Mouse (Mus musculus): Measurements from ENCODE around the gene Specc1.

DNA sequence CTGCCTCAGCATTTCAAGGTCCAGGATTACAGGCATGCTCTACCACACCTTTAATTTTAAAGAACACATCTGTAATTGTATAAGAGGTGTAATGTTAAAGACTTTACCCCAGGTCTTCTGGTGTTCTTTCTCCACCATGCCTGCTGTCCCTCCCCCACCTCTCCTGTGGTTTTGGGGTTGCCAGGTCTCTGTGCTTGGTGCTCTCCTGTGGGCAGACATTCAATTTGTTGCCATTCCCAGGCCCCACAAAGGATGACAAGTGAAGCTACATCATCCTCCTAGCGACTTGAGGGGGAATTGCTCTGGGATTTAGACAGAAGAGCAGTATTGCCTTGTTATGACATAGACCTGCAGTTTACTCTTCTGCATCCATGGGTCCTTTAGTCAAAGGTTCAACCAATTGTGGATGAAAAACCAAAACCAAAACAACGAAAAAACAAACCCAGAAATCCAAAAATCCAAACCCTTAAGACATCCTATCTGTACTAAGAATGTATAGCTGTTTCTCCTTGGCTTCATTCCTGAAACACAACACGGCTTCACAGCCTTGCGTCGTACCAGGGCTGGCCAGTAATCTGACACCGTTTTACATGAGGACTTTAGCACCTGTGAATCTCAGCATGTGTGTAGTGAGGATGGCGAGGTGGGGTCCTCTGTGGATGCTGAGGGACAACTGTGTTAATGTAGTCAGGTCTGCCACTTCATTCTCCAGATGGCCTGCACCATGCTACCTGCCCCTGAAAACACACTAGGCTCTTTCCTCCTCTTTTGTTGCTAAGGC is 15.1 kb downstream of the Specc1 start:
- TF ChIP-seq CTCF (IDR thresholded peaks at IDR 0.05; ENCODE audit: borderline replicate concordance, control insufficient read depth, extremely low read depth, insufficient read depth, low read length, poor library complexity) (no peak), POLR2A (IDR thresholded peaks at IDR 0.05; ENCODE audit: control insufficient read depth, extremely low read depth, insufficient read depth, low read length, poor library complexity) (no peak)
